Mouse (Mus musculus) liver, embryonic 13.5 days (tissue): ENCODE data around the gene Cenpx. TPM values are rescaled to one million over a fixed set of nuclear protein-coding genes. Genes with fewer than 3 reads are reported as not detected.

ENCODE experiments used
- ATAC-seq: fragments of 200-750 bp; cut with Nextera tagmentation; 2 replicates; pipeline ENCODE4 v1.8.0; 2017; ENCODE audit warnings: low read depth, mild to moderate bottlenecking, moderate number of reproducible peaks, moderate library complexity
- DNase-seq: peaks from one replicate; pipeline ENCODE4 v3.0.0; 2022
- H3K27ac ChIP-seq: fragments of 300-500 bp; sonication (generic); 2 replicates; pipeline ENCODE4 v1.5.1; 2015; ENCODE audit warnings: moderate library complexity, mild to moderate bottlenecking, inconsistent platforms
- H3K27me3 ChIP-seq: fragments of 300-500 bp; sonication (generic); 2 replicates; pipeline ENCODE4 v1.6.1; 2015; ENCODE audit warnings: mild to moderate bottlenecking, inconsistent platforms
- H3K36me3 ChIP-seq: fragments of 300-500 bp; sonication (generic); 2 replicates; pipeline ENCODE4 v1.6.1; 2015; ENCODE audit warnings: mild to moderate bottlenecking, inconsistent platforms
- H3K4me1 ChIP-seq: fragments of 300-500 bp; sonication (generic); replicated peaks from 2 replicates; pipeline ENCODE4 v1.6.1; 2015; ENCODE audit warnings: inconsistent platforms
- H3K4me2 ChIP-seq: fragments of 300-500 bp; sonication (generic); 2 replicates; pipeline ENCODE4 v1.6.1; 2015; ENCODE audit warnings: inconsistent platforms, mild to moderate bottlenecking, moderate library complexity
- H3K4me3 ChIP-seq: fragments of 300-500 bp; sonication (generic); replicated peaks from 2 replicates; pipeline ENCODE4 v1.5.1; 2015; ENCODE audit warnings: mild to moderate bottlenecking, inconsistent platforms
- H3K9ac ChIP-seq: fragments of 300-500 bp; sonication (generic); 2 replicates; pipeline ENCODE4 v1.6.1; 2015; ENCODE audit warnings: mild to moderate bottlenecking, inconsistent platforms
- H3K9me3 ChIP-seq: fragments of 300-500 bp; sonication (generic); replicated peaks from 2 replicates; pipeline ENCODE4 v1.6.1; 2016; ENCODE audit warnings: inconsistent platforms
- whole genome bisulfite sequencing: fragments of 180-500 bp; shearing (Covaris S2); methylation state at CpG from one replicate; pipeline ENCODE4 v1.1.7; 2015; ENCODE audit not compliant: insufficient replicate concordance; 5-methylcytosine and 5-hydroxymethylcytosine counted together
- polyA plus RNA-seq: library from polyadenylated mRNA; unstranded; fragments of >200 nt; fragmentation: Nextera tagmentation; extraction: Ambion mirVana; gene quantifications from 2 replicates; pipeline ENCODE4 v1.2.1, GENCODE M21; 2015

The Cenpx gene
- polyA plus RNA-seq, 1 experiment from 2014 or later = 126 TPM

DNA sequence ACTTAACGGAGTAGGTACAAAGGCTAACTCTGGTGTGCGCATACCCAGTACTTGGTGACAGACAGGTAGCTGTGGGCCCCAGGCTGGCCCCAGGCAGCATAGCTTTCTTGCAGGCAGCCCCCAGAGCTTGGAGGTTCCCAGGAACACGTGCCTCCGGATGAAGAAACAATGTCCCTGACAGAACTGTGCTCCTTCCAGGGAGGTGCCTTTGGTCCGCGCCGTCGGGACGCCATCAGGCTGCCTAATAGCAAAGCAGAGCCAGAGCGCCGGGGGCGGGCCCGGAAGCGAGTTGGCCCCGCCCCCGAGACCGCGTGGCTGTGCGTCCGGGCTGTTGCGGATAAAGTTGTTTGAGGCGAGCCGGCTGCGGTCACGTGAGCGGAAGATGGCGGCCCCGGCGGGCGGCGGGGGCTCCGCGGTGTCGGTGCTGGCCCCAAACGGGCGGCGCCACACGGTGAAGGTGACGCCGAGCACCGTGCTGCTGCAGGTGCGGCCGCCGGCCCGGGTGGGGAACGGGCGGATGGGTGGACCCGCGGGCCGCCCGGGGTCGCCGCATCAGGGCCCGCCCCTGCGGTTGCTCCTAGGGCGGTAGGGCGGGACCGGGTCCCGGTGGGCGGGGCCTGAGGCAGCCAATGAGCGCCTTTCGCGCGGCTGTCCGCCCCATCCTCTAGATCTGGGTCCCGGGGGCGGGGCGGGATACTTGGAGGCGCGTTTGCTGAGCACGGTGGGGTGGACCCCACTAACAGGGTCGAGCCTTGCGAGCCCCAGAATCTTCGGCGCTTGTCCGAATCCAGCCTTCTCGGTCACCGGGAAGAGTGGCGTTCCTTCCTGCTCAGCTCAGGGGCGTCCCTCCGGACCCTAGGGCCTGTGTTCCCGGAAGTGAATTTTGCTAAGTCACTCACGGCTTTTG is 40.6 kb downstream of the Cenpx start, which contains the start of gene Aspscr1:
Aspscr1 (plus strand) TSS at position 287 of the 907 bp plus-strand sequence.
- 1% methylated on average over 82 of the region's 83 CpGs for WGBS
- peak; percentile 96 for DNase-seq
- Histone ChIP-seq H3K9me3 (no peaks in the 10 kb centered on the region), H3K4me1 (peaks cover 46% of the 10 kb centered on the region), H3K4me3 (peak within 1 kb of the TSS; percentile 80), H3K27me3 (no peaks in the 10 kb centered on the region), H3K9ac (peak within 1 kb of the TSS; percentile 79), H3K36me3 (peaks cover 12% of the 10 kb centered on the region), H3K4me2 (peak within 1 kb of the TSS; percentile 90), H3K27ac (peak within 1 kb of the TSS; percentile 91)
- peak; percentile 94 for ATAC-seq

DNA sequence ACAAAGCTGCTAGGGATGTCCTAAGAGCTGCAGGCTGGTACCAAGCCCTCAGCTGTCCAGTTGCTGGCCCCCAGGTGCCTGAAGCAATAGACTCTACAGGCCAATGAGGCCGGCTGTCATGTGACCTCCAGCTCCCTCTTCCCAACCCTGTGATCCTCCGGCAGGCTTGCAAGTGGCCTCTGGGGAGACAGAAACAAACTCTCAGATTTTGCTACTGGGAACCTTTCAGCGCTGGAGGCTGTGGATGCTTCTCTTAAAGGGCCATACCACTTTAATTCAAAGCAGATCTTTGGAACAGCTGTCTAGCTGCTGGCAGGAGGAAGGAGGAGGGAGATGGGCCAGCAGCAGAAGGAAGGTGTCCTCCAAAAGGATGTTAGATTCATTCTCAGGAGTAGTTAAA is 46.9 kb downstream of the Cenpx start:
- no peak for DNase-seq
- no peak overlapping the region for H3K27ac ChIP-seq
- no peak overlapping the region for H3K4me3 ChIP-seq
- H3K9me3 ChIP-seq = no peaks in the 10 kb centered on the region
- H3K4me1 ChIP-seq = no peaks in the 10 kb centered on the region
- no peaks in the 10 kb centered on the region for H3K36me3 ChIP-seq
- H3K9ac ChIP-seq = no peak overlapping the region
- ATAC-seq = no peak
- WGBS = 23% methylated on average over 3 of the region's 3 CpGs
- H3K27me3 ChIP-seq = peaks cover 52% of the 10 kb centered on the region
- H3K4me2 ChIP-seq = no peak overlapping the region

- Histone ChIP-seq H3K27me3 (peaks cover 64% of the 10 kb centered on the region), H3K4me2 (no peak overlapping the region), H3K4me3 (no peak overlapping the region), H3K27ac (no peak overlapping the region), H3K4me1 (peaks cover 9% of the 10 kb centered on the region), H3K9me3 (no peaks in the 10 kb centered on the region), H3K36me3 (no peaks in the 10 kb centered on the region), H3K9ac (no peak overlapping the region)
- 72% methylated on average over 3 of the region's 3 CpGs for WGBS
- no peak for DNase-seq
- no peak for ATAC-seq
Measured at GRCm38 (mm10) chr11:120665406-120665805, 48.1 kb downstream of the Cenpx start.

- Histone ChIP-seq H3K27me3 (peaks cover 81% of the 10 kb centered on the region), H3K4me2 (no peak overlapping the region), H3K27ac (no peak overlapping the region), H3K4me1 (peaks cover 23% of the 10 kb centered on the region), H3K9ac (no peak overlapping the region), H3K36me3 (no peaks in the 10 kb centered on the region), H3K4me3 (no peak overlapping the region), H3K9me3 (no peaks in the 10 kb centered on the region)
- DNase-seq (no peak), ATAC-seq (no peak)
- WGBS = 81% methylated on average over 5 of the region's 5 CpGs
Measured at GRCm38 (mm10) chr11:120663714-120664113, 49.8 kb downstream of the Cenpx start.

DNA sequence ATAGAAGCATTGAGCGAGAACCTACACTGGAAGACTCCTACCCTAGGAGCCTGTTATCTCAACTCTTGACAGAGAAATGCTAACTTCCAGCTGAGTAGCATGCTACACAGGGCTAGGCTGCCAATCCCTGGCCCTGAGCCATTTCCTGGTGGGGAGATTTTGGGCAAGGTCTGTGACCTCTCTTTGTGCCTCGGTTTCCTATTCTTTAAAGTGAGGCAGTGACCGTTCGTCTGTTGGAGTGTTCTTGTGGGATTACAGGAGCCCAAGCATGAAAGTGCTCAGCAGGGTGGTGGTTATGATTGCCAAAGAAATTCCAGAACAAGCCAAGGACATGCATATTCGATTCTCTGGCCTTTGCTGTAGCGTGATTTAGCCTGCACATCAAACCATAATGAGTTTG is 50.8 kb downstream of the Cenpx start:
- 59% methylated on average over 6 of the region's 6 CpGs for WGBS
- Histone ChIP-seq H3K36me3 (no peaks in the 10 kb centered on the region), H3K27ac (no peak overlapping the region), H3K9me3 (no peaks in the 10 kb centered on the region), H3K4me2 (no peak overlapping the region), H3K4me3 (no peak overlapping the region), H3K4me1 (peaks cover 23% of the 10 kb centered on the region), H3K27me3 (peaks cover 90% of the 10 kb centered on the region), H3K9ac (no peak overlapping the region)
- ATAC-seq (no peak), DNase-seq (no peak)

DNA sequence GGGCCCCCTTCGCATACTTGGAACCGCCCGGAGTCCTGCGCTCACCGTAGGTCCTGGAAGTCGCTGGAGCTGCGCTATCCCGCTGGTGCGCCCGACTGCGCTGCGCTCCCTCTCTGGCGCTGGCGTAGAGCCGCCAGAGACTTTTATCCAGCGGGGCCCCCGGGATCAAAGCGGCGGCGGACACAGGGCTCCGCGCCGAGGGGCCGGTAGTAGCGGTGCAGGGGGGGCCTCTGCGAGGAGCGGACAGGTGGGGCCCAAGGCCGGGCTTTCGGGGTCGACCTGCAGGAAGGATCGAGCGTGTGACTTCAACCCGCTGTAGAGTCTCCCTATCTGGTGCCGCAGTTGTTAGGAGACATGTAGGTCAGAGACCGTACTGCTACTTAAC is 52.5 kb downstream of the Cenpx start, which contains the start of gene Notum:
Notum (minus strand) TSS at position 100 of the 385 bp plus-strand sequence.
- peaks cover 23% of the 10 kb centered on the region for H3K4me1 ChIP-seq
- peak within 1 kb of the TSS; percentile 62 for H3K4me2 ChIP-seq
- H3K27ac ChIP-seq = no peak within 1 kb of the TSS
- no peaks in the 10 kb centered on the region for H3K36me3 ChIP-seq
- no peak for DNase-seq
- H3K9me3 ChIP-seq = no peaks in the 10 kb centered on the region
- 2% methylated on average over 35 of the region's 35 CpGs for WGBS
- H3K9ac ChIP-seq = no peak within 1 kb of the TSS
- no peak for ATAC-seq
- peak within 1 kb of the TSS; percentile 49 for H3K4me3 ChIP-seq
- H3K27me3 ChIP-seq = peaks cover 99% of the 10 kb centered on the region

Other genes with a start within 250 kb of the Cenpx start
- gene Arl16, start 246.1 kb downstream of the Cenpx start, polyA plus RNA-seq = 15.9 and 16.0 TPM in 2 replicates
- 142 and 150 TPM in 2 replicates for gene Mrpl12, start 229.1 kb downstream of the Cenpx start, polyA plus RNA-seq
- 42.2 and 44.1 TPM in 2 replicates for gene Slc25a10, start 221.9 kb downstream of the Cenpx start, polyA plus RNA-seq
- gene Gcgr, start 183.0 kb downstream of the Cenpx start, polyA plus RNA-seq = 10.0 and 10.7 TPM in 2 replicates
- 45.7 and 46.9 TPM in 2 replicates for gene Mcrip1, start 164.0 kb downstream of the Cenpx start, polyA plus RNA-seq
- 0.22 TPM in 1 of 2 replicates, not detected in the other for gene Ppp1r27, start 162.6 kb downstream of the Cenpx start, polyA plus RNA-seq
- 403 and 453 TPM in 2 replicates for gene P4hb, start 140.5 kb downstream of the Cenpx start, polyA plus RNA-seq
- 258 and 276 TPM in 2 replicates for gene Arhgdia, start 132.1 kb downstream of the Cenpx start, polyA plus RNA-seq
- 379 and 416 TPM in 2 replicates for gene Alyref, start 115.4 kb downstream of the Cenpx start, polyA plus RNA-seq
- 99.1 and 102 TPM in 2 replicates for gene Anapc11, start 115.3 kb downstream of the Cenpx start, polyA plus RNA-seq
- 9.5 and 12.6 TPM in 2 replicates for gene Npb, start 105.3 kb downstream of the Cenpx start, polyA plus RNA-seq
- gene Pcyt2, start 95.8 kb downstream of the Cenpx start, polyA plus RNA-seq = 114 and 116 TPM in 2 replicates
- 33.8 and 34.3 TPM in 2 replicates for gene Sirt7, start 88.5 kb downstream of the Cenpx start, polyA plus RNA-seq
- 39.8 and 40.0 TPM in 2 replicates for gene Mafg, start 80.1 kb downstream of the Cenpx start, polyA plus RNA-seq
- gene Pycr1, start 70.0 kb downstream of the Cenpx start, polyA plus RNA-seq = 6.0 and 6.9 TPM in 2 replicates
- 0.23 TPM in 1 of 2 replicates, not detected in the other for gene Myadml2, start 65.6 kb downstream of the Cenpx start, polyA plus RNA-seq
- gene Notum, start 52.6 kb downstream of the Cenpx start, polyA plus RNA-seq = 0.27 and 0.36 TPM in 2 replicates
- 49.2 and 52.5 TPM in 2 replicates for gene Aspscr1, start 40.8 kb downstream of the Cenpx start, polyA plus RNA-seq
- gene Lrrc45, start 187 bp upstream of the Cenpx start, polyA plus RNA-seq = 13.0 and 14.3 TPM in 2 replicates
- gene Rac3, start 7.7 kb upstream of the Cenpx start, polyA plus RNA-seq = 1.7 and 2.3 TPM in 2 replicates
- gene Dcxr, start 13.5 kb upstream of the Cenpx start, polyA plus RNA-seq = 8.8 and 9.6 TPM in 2 replicates
- gene Cbr2, start 18.4 kb upstream of the Cenpx start, polyA plus RNA-seq = 0.22 TPM in 1 of 2 replicates, not detected in the other
- gene Hmga1b, start 49.1 kb upstream of the Cenpx start, polyA plus RNA-seq = 4.9 and 6.5 TPM in 2 replicates
- 11.2 and 15.4 TPM in 2 replicates for gene Rfng, start 70.5 kb upstream of the Cenpx start, polyA plus RNA-seq
- 102 and 104 TPM in 2 replicates for gene Gps1, start 70.5 kb upstream of the Cenpx start, polyA plus RNA-seq
- 82.6 and 86.2 TPM in 2 replicates for gene Dus1l, start 82.7 kb upstream of the Cenpx start, polyA plus RNA-seq
- gene Fasn, start 110.8 kb upstream of the Cenpx start, polyA plus RNA-seq = 15.3 and 17.9 TPM in 2 replicates
- gene Ccdc57, start 219.1 kb upstream of the Cenpx start, polyA plus RNA-seq = 1.8 TPM in 2 replicates
- 71.4 and 81.7 TPM in 2 replicates for gene Slc16a3, start 234.7 kb upstream of the Cenpx start, polyA plus RNA-seq